Mouse (Mus musculus) small intestine, adult 2 months (tissue): ENCODE data around the gene Tm9sf2.

Source experiments
- CTCF ChIP-seq: fragments of 200-500 bp; IDR thresholded peaks from 2 replicates; pipeline ENCODE4 v1.5.1; 2012; ENCODE audit warnings: low read depth, mild to moderate bottlenecking, control low read depth, inconsistent platforms, low read length, moderate library complexity, mixed read lengths; ENCODE audit not compliant: insufficient replicate concordance, insufficient read length; ENCODE audit errors: extremely low read depth
- POLR2A ChIP-seq: fragments of 200-500 bp; IDR thresholded peaks from 2 replicates; pipeline ENCODE4 v1.6.1; 2012; ENCODE audit warnings: low read depth, mild to moderate bottlenecking, control low read depth, inconsistent platforms, low read length, moderate library complexity

- TF ChIP-seq CTCF: no peak
- TF ChIP-seq POLR2A: no peak
Measured at GRCm38 (mm10) chr14:122209177-122209576, 102.3 kb downstream of the Tm9sf2 start.
